Mouse (Mus musculus): ENCODE results near the gene Haus8. TPM values are rescaled to one million over a fixed set of nuclear protein-coding genes. Genes with fewer than 3 reads are reported as not detected.
"Not testable (repeated sequence)": the region's sequence is repeated elsewhere in the genome, so short reads cannot be mapped to it uniquely, and the experiment has no call there.

The Haus8 gene
- polyA plus RNA-seq, 1 experiment = 40.4 TPM

- no peaks in the 10 kb centered on the region for H3K36me3 ChIP-seq (ENCODE audit: control insufficient read depth, insufficient read depth)
- H3K27me3 ChIP-seq (ENCODE audit: control insufficient read depth, insufficient read depth, insufficient read length) = no peaks in the 10 kb centered on the region
- H3ac ChIP-seq (ENCODE audit: control insufficient read depth, insufficient read length, low read depth) = no peak overlapping the region
- no peak for TF ChIP-seq CEBPB (IDR thresholded peaks at IDR 0.05; ENCODE audit: low read depth)
- no peak for TF ChIP-seq MAX (IDR thresholded peaks at IDR 0.05)
- no peak for TF ChIP-seq MYOD1 (IDR thresholded peaks at IDR 0.05; ENCODE audit: control insufficient read depth, insufficient read length, low read depth)
- no peak for TF ChIP-seq MYOG (IDR thresholded peaks at IDR 0.05; ENCODE audit: control insufficient read depth, extremely low read depth, insufficient read length)
- TF ChIP-seq FOSL1 (IDR thresholded peaks at IDR 0.05; ENCODE audit: insufficient read depth, low read length, poor library complexity, severe bottlenecking) = no peak
- H3K79me2 ChIP-seq (ENCODE audit: control insufficient read depth, insufficient read depth) = no peaks in the 10 kb centered on the region
- H3K4me3 ChIP-seq (ENCODE audit: insufficient read depth, poor library complexity, severe bottlenecking) = no peak overlapping the region
- H3K79me3 ChIP-seq (ENCODE audit: low read depth) = no peaks in the 10 kb centered on the region
These were observed 30.0 kb downstream of the Haus8 start for GRCm38 (mm10) chr8:71242757-71243156.

GRCm38 (mm10) chr8:71224560-71224959 lies 48.2 kb downstream of the Haus8 start:
- Histone ChIP-seq H3K79me2 (ENCODE audit: control insufficient read depth, insufficient read depth) (no peaks in the 10 kb centered on the region), H3K4me3 (ENCODE audit: insufficient read depth, poor library complexity, severe bottlenecking) (no peak overlapping the region), H3K36me3 (ENCODE audit: control insufficient read depth, insufficient read depth) (no peaks in the 10 kb centered on the region), H3ac (ENCODE audit: control insufficient read depth, insufficient read length, low read depth) (no peak overlapping the region), H3K27me3 (ENCODE audit: control insufficient read depth, insufficient read depth, insufficient read length) (no peaks in the 10 kb centered on the region), H3K79me3 (ENCODE audit: low read depth) (no peaks in the 10 kb centered on the region)
- TF ChIP-seq CEBPB (IDR thresholded peaks at IDR 0.05; ENCODE audit: low read depth) (no peak), FOSL1 (IDR thresholded peaks at IDR 0.05; ENCODE audit: insufficient read depth, low read length, poor library complexity, severe bottlenecking) (no peak), MYOD1 (IDR thresholded peaks at IDR 0.05; ENCODE audit: control insufficient read depth, insufficient read length, low read depth) (no peak), MAX (IDR thresholded peaks at IDR 0.05) (no peak), CTCF (IDR thresholded peaks at IDR 0.05; ENCODE audit: control insufficient read depth, insufficient read depth, insufficient read length) (no peak), MYOG (IDR thresholded peaks at IDR 0.05; ENCODE audit: control insufficient read depth, extremely low read depth, insufficient read length) (no peak), USF1 (IDR thresholded peaks at IDR 0.05; ENCODE audit: low read depth) (no peak)

- not testable (repeated sequence) for H3K4me3 ChIP-seq (ENCODE audit: insufficient read depth, poor library complexity, severe bottlenecking); H3ac ChIP-seq (ENCODE audit: control insufficient read depth, insufficient read length, low read depth); H3K27me3 ChIP-seq (ENCODE audit: control insufficient read depth, insufficient read depth, insufficient read length); H3K79me2 ChIP-seq (ENCODE audit: control insufficient read depth, insufficient read depth); H3K36me3 ChIP-seq (ENCODE audit: control insufficient read depth, insufficient read depth); H3K79me3 ChIP-seq (ENCODE audit: low read depth)
These were observed 58.5 kb downstream of the Haus8 start for GRCm38 (mm10) chr8:71214266-71214665.

GRCm38 (mm10) chr8:71205541-71205967 lies 67.2 kb downstream of the Haus8 start:
- H3K79me3 ChIP-seq (ENCODE audit: low read depth); H3ac ChIP-seq (ENCODE audit: control insufficient read depth, insufficient read length, low read depth); H3K36me3 ChIP-seq (ENCODE audit: control insufficient read depth, insufficient read depth); H3K79me2 ChIP-seq (ENCODE audit: control insufficient read depth, insufficient read depth); H3K4me3 ChIP-seq (ENCODE audit: insufficient read depth, poor library complexity, severe bottlenecking); H3K27me3 ChIP-seq (ENCODE audit: control insufficient read depth, insufficient read depth, insufficient read length): not testable (repeated sequence)

Other genes starting within 250 kb of the Haus8 start
- gene Myo9b, start 220 bp downstream of the Haus8 start, polyA plus RNA-seq (2012; fragmentation: generic; extraction: Trizol) = 53.6 TPM
- 105 TPM for gene Use1, start 93.9 kb upstream of the Haus8 start, polyA plus RNA-seq (2012; fragmentation: generic; extraction: Trizol)
- 11.2 TPM for gene Ocel1, start 98.4 kb upstream of the Haus8 start, polyA plus RNA-seq (2012; fragmentation: generic; extraction: Trizol)
- gene Nr2f6, start 109.0 kb upstream of the Haus8 start, polyA plus RNA-seq (2012; fragmentation: generic; extraction: Trizol) = 73.0 TPM
- gene Ushbp1, start 122.9 kb upstream of the Haus8 start, polyA plus RNA-seq (2012; fragmentation: generic; extraction: Trizol) = 0.04 TPM
- 118 TPM for gene Babam1, start 123.9 kb upstream of the Haus8 start, polyA plus RNA-seq (2012; fragmentation: generic; extraction: Trizol)
- gene Ankle1, start 133.1 kb upstream of the Haus8 start, polyA plus RNA-seq (2012; fragmentation: generic; extraction: Trizol) = 6.3 TPM
- gene Abhd8, start 190.7 kb upstream of the Haus8 start, polyA plus RNA-seq (2012; fragmentation: generic; extraction: Trizol) = 73.6 TPM
- 121 TPM for gene Mrpl34, start 192.0 kb upstream of the Haus8 start, polyA plus RNA-seq (2012; fragmentation: generic; extraction: Trizol)
- 104 TPM for gene Dda1, start 196.3 kb upstream of the Haus8 start, polyA plus RNA-seq (2012; fragmentation: generic; extraction: Trizol)
- 22.1 TPM for gene Ano8, start 213.0 kb upstream of the Haus8 start, polyA plus RNA-seq (2012; fragmentation: generic; extraction: Trizol)
- gene Gtpbp3, start 215.2 kb upstream of the Haus8 start, polyA plus RNA-seq (2012; fragmentation: generic; extraction: Trizol) = 21.4 TPM
- gene Plvap, start 238.8 kb upstream of the Haus8 start, polyA plus RNA-seq (2012; fragmentation: generic; extraction: Trizol) = 0.07 TPM

Data from C2C12 (cell line).